Mouse (Mus musculus) B cell, adult (primary cell): Measurements from ENCODE around the gene Olfr733. TPM values are rescaled to one million over a fixed set of nuclear protein-coding genes. Genes with fewer than 3 reads are reported as not detected.

Source experiments
- total RNA-seq: library from RNA; stranded (reverse); gene quantifications from 4 replicates; pipeline ENCODE4 v1.2.4, GENCODE M21; 2023; ENCODE audit not compliant: inconsistent age

The Olfr733 gene
- not detected in 4 replicates for total RNA-seq

DNA sequence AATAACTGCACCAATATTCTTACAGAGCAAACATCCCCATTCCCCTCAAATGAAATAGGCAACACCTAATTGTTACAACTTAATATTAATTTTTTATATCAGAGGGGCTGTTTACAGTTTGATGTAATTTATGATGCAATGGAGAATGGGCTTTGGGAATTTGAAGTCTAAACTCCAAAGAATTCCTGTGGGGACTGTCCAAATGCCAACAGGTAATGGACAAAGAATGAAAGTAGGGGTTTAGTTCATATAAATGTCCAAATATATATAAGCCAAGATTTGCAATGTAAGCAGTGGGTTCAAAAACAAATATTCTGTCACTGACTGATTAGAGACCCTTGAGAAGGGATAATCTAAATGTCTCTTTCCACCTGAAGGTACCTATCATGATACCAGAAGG lies at the start of gene Olfr733:
Gene Olfr733, minus strand, starts transcription at position 101 of the 400 bp plus-strand sequence.

DNA sequence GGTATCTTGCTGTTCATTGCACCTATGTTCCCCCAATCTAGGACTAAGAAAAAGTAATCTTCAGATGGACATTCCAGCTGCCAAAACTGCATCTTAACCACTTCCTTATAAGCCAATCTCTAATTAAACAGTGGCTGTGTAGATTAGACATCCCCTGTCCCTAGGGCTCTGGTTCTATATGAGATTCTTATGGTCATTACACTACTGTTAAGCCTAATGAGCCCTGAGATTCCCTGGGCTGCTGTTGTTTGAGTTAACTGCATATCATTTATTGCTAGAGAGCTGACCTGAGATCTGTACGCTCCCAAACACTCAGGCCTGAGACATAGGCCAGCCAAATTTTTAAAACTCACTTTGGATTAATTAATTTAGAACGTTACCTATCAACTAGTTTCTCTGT lies 47.5 kb upstream of the Olfr733 start, which contains the start of gene Olfr735:
Gene Olfr735, minus strand, starts transcription at position 77 of the 400 bp plus-strand sequence.

DNA sequence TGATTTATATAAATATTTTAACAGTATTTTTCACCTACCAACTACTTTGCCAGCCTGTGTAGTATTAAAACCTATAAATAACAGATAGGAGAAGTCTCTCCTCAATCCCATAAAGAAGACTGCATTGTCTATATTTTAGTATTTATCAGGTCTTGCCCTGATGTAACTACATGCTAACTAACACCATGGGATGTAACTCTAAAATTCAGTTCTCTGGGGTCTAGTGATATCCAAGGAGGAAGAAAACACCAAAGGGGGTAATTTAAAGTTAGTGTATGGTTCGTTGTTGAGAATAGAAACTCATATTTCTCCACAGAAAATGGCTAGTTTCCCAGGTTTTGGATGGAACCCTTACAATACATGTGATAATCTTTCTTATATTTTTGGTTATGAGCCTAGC lies 25.3 kb upstream of the Olfr733 start, which contains the start of gene Olfr734:
Gene Olfr734, minus strand, starts transcription at position 101 of the 400 bp plus-strand sequence.

DNA sequence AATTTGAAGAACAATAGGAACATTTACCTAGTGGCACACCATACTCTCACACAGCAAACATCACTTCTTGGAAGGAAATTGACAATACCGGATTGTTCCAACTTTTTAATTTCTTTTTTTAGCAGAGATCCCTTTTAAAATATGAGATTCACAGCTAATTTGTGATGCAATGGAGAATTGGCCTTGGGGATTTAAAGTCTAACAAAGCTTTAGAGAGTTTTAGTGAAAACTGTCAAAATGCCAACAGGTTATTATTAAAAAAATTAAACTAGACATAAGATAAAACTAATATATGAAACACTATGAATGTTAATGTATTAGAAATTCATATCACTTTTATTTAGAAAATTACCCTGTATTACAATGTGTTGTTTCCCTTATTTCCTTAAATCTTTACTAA lies 17.2 kb downstream of the Olfr733 start, which contains the start of gene Olfr732:
Gene Olfr732, minus strand, starts transcription at position 101 of the 400 bp plus-strand sequence.

Other genes starting within 250 kb of the Olfr733 start
- not detected in 4 replicates for gene Olfr726, start 210.6 kb downstream of the Olfr733 start, total RNA-seq
- gene Olfr727, start 178.3 kb downstream of the Olfr733 start, total RNA-seq = not detected in 4 replicates
- not detected in 4 replicates for gene Olfr728, start 158.8 kb downstream of the Olfr733 start, total RNA-seq
- not detected in 4 replicates for gene Olfr729, start 148.6 kb downstream of the Olfr733 start, total RNA-seq
- gene Olfr730, start 113.3 kb downstream of the Olfr733 start, total RNA-seq = not detected in 4 replicates
- gene Olfr731, start 59.7 kb downstream of the Olfr733 start, total RNA-seq = not detected in 4 replicates
- not detected in 4 replicates for gene Olfr732, start 17.3 kb downstream of the Olfr733 start, total RNA-seq
- gene Olfr734, start 25.2 kb upstream of the Olfr733 start, total RNA-seq = not detected in 4 replicates
- not detected in 4 replicates for gene Olfr735, start 47.4 kb upstream of the Olfr733 start, total RNA-seq
- 0.22 TPM in 1 of 4 replicates, not detected in the others for gene Tlr11, start 56.4 kb upstream of the Olfr733 start, total RNA-seq
- gene Olfr736, start 79.6 kb upstream of the Olfr733 start, total RNA-seq = not detected in 4 replicates
- not detected in 4 replicates for gene Olfr738, start 106.0 kb upstream of the Olfr733 start, total RNA-seq
- gene Olfr739, start 117.1 kb upstream of the Olfr733 start, total RNA-seq = not detected in 4 replicates
- not detected in 4 replicates for gene Olfr740, start 144.0 kb upstream of the Olfr733 start, total RNA-seq
- gene Olfr741, start 171.2 kb upstream of the Olfr733 start, total RNA-seq = not detected in 4 replicates
- gene Olfr742, start 202.1 kb upstream of the Olfr733 start, total RNA-seq = not detected in 4 replicates
- gene Olfr743, start 220.3 kb upstream of the Olfr733 start, total RNA-seq = not detected in 4 replicates